Mouse (Mus musculus) lung, postnatal 0 days (tissue): ENCODE data around the gene Arid3a. TPM values are rescaled to one million over a fixed set of nuclear protein-coding genes. Genes with fewer than 3 reads are reported as not detected.

Experiments used
- ATAC-seq: fragments of 200-750 bp; cut with Nextera tagmentation; 2 replicates; pipeline ENCODE4 v1.8.0; 2017; ENCODE audit warnings: moderate library complexity
- DNase-seq: peaks from one replicate; pipeline ENCODE4 v3.0.0-alpha.2; 2016; ENCODE audit warnings: low spot score
- H3K27ac ChIP-seq: fragments of 300-500 bp; sonication (generic); 2 replicates; pipeline ENCODE4 v1.5.1; 2014; ENCODE audit warnings: antibody characterized with exemption, mild to moderate bottlenecking, low read length, mixed read lengths
- H3K27me3 ChIP-seq: fragments of 300-500 bp; sonication (generic); replicated peaks from 2 replicates; pipeline ENCODE4 v1.6.1; 2014; ENCODE audit warnings: low read length, mixed read lengths; ENCODE audit not compliant: insufficient read depth
- H3K36me3 ChIP-seq: fragments of 300-500 bp; sonication (generic); 2 replicates; pipeline ENCODE4 v1.6.1; 2014; ENCODE audit warnings: low read length, mixed read lengths; ENCODE audit not compliant: insufficient read depth
- H3K4me1 ChIP-seq: fragments of 300-500 bp; sonication (generic); 2 replicates; pipeline ENCODE4 v1.6.1; 2014; ENCODE audit warnings: antibody characterized with exemption, low read depth, low read length, mixed read lengths; ENCODE audit not compliant: insufficient read depth
- H3K4me2 ChIP-seq: fragments of 300-500 bp; sonication (generic); replicated peaks from 2 replicates; pipeline ENCODE4 v1.6.1; 2014; ENCODE audit warnings: low read depth, mild to moderate bottlenecking, low read length, moderate library complexity, mixed read lengths
- H3K4me3 ChIP-seq: fragments of 300-500 bp; sonication (generic); 2 replicates; pipeline ENCODE4 v1.5.1; 2014; ENCODE audit warnings: low read depth, low read length
- H3K9ac ChIP-seq: fragments of 300-500 bp; sonication (generic); replicated peaks from 2 replicates; pipeline ENCODE4 v1.6.1; 2014; ENCODE audit warnings: low read depth, mild to moderate bottlenecking
- H3K9me3 ChIP-seq: fragments of 300-500 bp; sonication (generic); 2 replicates; pipeline ENCODE4 v1.6.1; 2016; ENCODE audit warnings: low read length, mixed read lengths
- CTCF ChIP-seq: IDR thresholded peaks from 2 replicates; pipeline ENCODE4 v1.5.1; 2016; ENCODE audit warnings: antibody characterized with exemption, mild to moderate bottlenecking
- EP300 ChIP-seq: IDR thresholded peaks from 2 replicates; pipeline ENCODE4 v1.6.1; 2016; ENCODE audit warnings: antibody characterized with exemption, mild to moderate bottlenecking, control low read depth
- WGBS: fragments of 180-500 bp; shearing (Covaris S2); extraction: QIAGEN DNeasy Blood & Tissue Kit; methylation state at CpG from one replicate; pipeline ENCODE4 v1.1.7; 2014; 5-methylcytosine and 5-hydroxymethylcytosine counted together
- polyA plus RNA-seq: library from polyadenylated mRNA; unstranded; fragments of >200 nt; fragmentation: Nextera tagmentation; extraction: Ambion mirVana; gene quantifications from 2 replicates; pipeline ENCODE4 v1.2.1, GENCODE M21; 2015

The Arid3a gene
- 4.8 and 7.1 TPM in 2 replicates for polyA plus RNA-seq

DNA sequence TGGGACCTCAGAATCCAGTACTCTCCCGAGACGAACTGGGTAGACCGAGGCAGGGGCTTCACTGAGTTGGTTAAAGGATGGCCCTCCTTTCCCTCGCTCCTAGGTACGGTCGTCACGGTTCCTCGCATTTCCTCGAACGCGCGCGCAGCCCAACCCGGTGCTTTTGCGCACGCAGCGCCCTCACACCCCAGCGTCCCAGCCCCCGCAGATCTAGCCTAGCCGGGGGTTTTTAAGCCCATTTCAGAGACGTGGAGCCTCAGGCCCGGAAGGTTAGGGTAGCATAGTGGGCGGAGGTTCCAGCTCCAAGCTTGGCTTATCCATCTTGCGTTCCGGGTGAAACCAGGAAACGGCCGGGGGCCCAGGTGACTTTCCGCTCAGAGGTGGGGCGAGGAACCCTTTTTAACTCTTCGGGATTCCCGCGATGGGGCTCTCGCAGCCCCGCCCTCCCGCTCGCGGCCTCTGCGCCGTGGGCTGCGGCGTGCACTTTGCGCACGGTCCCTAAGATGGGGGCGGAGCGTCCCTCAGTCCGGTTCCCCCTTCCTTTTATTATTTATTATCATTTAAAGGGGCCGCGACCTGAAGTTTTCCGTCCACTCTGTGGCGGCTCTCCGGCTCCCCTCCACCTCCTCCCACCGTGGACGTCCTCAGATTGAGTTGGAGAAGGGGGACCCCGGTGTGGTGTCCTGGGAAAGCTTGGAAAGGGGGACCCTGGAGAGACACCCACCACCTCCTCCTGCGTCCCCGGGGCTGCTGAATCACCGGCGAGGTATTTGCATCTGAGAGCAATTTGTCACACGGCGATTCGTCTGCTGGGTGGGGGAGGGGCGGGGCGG lies at the start of gene Arid3a:
Arid3a (plus strand) TSS at position 553 of the 833 bp plus-strand sequence.
- DNase-seq (peak; percentile 97), ATAC-seq (peak; percentile 81)
- peak within 1 kb of the TSS; percentile 95 for H3K27ac ChIP-seq
- WGBS, result under 1% methylated on average over 61 of the region's 63 CpGs
- H3K9ac ChIP-seq, result peak within 1 kb of the TSS; percentile 83
- peak within 1 kb of the TSS; percentile 90 for H3K4me2 ChIP-seq
- peaks cover 18% of the 10 kb centered on the region for H3K4me1 ChIP-seq
- no peaks in the 10 kb centered on the region for H3K9me3 ChIP-seq
- H3K27me3 ChIP-seq, result peaks cover 10% of the 10 kb centered on the region; the same call in 1 of the 2 replicates
- peaks cover 12% of the 10 kb centered on the region; the same call in 1 of the 2 replicates for H3K36me3 ChIP-seq
- peak within 1 kb of the TSS; percentile 78 for H3K4me3 ChIP-seq
- TF ChIP-seq EP300 (0 out of 2 replicates have a peak, but pooled peaks have one; percentile 34), CTCF (no peak)

DNA sequence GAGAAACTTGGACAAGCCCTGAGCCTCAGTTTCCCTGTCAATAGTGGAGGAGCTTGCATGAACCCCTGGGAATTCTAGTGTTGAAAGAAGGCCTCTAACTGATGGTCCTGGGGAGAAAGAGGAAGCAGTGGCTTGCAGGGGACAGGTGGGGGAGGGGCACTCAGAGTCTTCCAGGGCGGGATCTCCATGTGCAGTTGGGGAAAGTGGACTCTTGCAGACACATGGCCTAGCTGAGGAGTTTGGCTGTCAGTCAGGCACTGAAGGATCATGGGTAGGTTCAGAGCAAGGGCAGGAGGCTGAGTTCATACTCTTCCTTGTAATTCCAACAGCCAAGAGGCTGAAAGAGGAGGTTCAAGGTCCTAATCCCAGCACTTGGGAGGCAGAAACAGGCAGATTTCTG lies 49.7 kb upstream of the Arid3a start:
- ATAC-seq (no peak), DNase-seq (peak; percentile 35)
- Histone ChIP-seq H3K4me3 (no peak overlapping the region), H3K27me3 (no peaks in the 10 kb centered on the region), H3K27ac (no peak overlapping the region), H3K9me3 (no peaks in the 10 kb centered on the region), H3K9ac (no peak overlapping the region), H3K4me2 (no peak overlapping the region), H3K4me1 (0 out of 2 replicates have a peak, but pooled peaks cover 3% of the 10 kb centered on the region), H3K36me3 (no peaks in the 10 kb centered on the region)
- TF ChIP-seq EP300 (no peak), CTCF (no peak)
- WGBS, result 46% methylated on average over 1 of the region's 1 CpGs

DNA sequence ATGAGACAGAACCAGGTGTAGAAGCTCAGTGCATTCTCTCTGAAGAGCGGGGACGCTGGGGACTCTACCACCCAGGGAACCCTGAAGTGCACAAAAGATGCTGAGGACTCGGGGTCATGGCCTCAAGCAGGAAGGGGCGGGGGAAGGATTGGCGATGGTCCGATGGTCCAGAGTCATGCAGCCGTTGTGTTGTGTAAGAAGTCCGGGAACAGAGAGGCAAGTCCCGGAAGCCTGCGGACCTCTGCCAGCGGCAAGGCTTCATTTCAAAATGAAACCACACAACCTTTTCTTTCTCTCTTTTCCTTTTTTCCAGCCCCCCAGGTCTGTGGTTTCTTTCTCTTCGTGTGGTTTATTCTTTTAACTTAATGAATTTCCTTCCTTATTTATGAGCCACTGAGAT lies 49.1 kb upstream of the Arid3a start:
- H3K36me3 ChIP-seq, result no peaks in the 10 kb centered on the region
- no peak overlapping the region for H3K9ac ChIP-seq
- DNase-seq (peak; percentile 77), ATAC-seq (peak; percentile 52)
- TF ChIP-seq CTCF, result no peak
- peak; percentile 21; the same call in 1 of the 2 replicates for TF ChIP-seq EP300
- 0 out of 2 replicates have a peak, but pooled peaks cover 3% of the 10 kb centered on the region for H3K4me1 ChIP-seq
- no peak overlapping the region for H3K4me3 ChIP-seq
- no peaks in the 10 kb centered on the region for H3K9me3 ChIP-seq
- no peaks in the 10 kb centered on the region for H3K27me3 ChIP-seq
- no peak overlapping the region; the same call in 1 of the 2 replicates for H3K4me2 ChIP-seq
- WGBS, result 34% methylated on average over 12 of the region's 12 CpGs
- H3K27ac ChIP-seq, result peak overlapping the region; percentile 43; the same call in 1 of the 2 replicates

DNA sequence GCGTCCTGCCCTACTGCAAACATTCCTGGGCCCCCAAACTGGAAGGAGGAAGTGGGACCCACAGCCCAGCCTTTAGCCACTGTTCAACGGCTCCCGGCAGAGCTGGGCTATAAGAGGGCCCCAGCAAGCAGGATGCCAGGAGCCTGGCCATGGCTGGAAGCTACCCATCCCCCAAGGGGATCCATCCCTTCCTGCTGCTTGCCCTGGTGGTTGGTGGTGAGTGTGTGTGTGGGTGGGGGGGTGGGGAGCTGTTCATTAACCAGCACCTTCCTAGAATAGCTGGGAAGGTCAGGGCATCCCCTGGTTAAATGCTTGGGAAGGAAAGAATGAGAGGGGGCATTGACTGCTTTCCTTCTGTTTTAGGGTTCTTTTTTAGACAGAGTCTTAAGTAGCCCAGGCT lies 47.3 kb upstream of the Arid3a start:
- H3K4me1 ChIP-seq, result 0 out of 2 replicates have a peak, but pooled peaks cover 3% of the 10 kb centered on the region
- no peaks in the 10 kb centered on the region for H3K9me3 ChIP-seq
- no peak for DNase-seq
- no peak overlapping the region for H3K4me2 ChIP-seq
- H3K4me3 ChIP-seq, result no peak overlapping the region
- no peak for TF ChIP-seq EP300
- no peak for TF ChIP-seq CTCF
- no peaks in the 10 kb centered on the region for H3K27me3 ChIP-seq
- H3K9ac ChIP-seq, result no peak overlapping the region
- ATAC-seq, result no peak
- no peak overlapping the region for H3K27ac ChIP-seq
- 31% methylated on average over 3 of the region's 3 CpGs for WGBS
- H3K36me3 ChIP-seq, result no peaks in the 10 kb centered on the region

DNA sequence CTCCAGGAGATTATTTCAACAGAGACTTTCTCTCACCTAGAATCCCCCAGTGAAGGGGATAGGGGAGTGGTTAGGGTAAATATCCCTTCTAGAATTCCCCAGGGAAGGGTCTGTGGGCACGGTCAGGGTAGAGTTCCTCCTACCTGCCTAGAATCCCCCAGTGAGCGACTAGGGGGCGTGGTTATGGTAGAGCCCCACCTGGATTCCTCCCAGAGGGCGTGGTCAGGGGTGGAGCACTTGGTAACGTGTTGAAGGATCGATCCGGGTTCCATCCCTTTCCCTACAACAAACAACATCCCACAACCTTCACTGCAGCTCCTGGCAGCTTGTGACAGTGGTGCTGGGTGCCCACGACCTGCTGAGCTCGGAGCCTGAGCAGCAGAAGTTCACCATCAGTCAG lies 46.1 kb upstream of the Arid3a start:
- WGBS, result 22% methylated on average over 9 of the region's 9 CpGs
- Histone ChIP-seq H3K9ac (no peak overlapping the region), H3K4me2 (no peak overlapping the region), H3K4me3 (no peak overlapping the region), H3K9me3 (no peaks in the 10 kb centered on the region), H3K4me1 (0 out of 2 replicates have a peak, but pooled peaks cover 4% of the 10 kb centered on the region), H3K27ac (no peak overlapping the region), H3K36me3 (no peaks in the 10 kb centered on the region), H3K27me3 (no peaks in the 10 kb centered on the region)
- TF ChIP-seq EP300, result no peak
- TF ChIP-seq CTCF, result no peak
- DNase-seq, result no peak
- no peak for ATAC-seq

DNA sequence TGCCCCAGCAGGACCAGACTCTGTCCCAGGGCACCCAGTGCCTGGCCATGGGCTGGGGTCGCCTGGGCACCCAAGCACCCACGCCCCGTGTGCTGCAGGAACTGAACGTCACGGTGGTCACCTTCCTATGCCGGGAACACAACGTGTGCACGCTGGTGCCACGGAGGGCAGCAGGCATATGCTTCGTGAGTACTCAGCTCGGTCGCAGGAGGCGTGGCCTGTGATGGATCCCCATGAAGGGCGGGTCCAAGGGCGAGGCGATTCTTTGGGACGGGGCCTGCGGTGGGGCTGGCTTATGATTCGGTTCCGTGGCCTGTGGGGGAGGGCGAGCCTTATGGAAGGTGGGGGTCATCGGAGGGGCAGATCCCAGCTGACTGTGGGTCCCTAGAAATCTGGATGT lies 44.9 kb upstream of the Arid3a start:
- DNase-seq, result peak; percentile 41
- ATAC-seq, result peak; percentile 13; the same call in 1 of the 2 replicates
- Histone ChIP-seq H3K36me3 (no peaks in the 10 kb centered on the region), H3K9ac (no peak overlapping the region), H3K4me1 (0 out of 2 replicates have a peak, but pooled peaks cover 4% of the 10 kb centered on the region), H3K27me3 (no peaks in the 10 kb centered on the region), H3K4me3 (no peak overlapping the region), H3K9me3 (no peaks in the 10 kb centered on the region), H3K4me2 (peak overlapping the region; percentile 33), H3K27ac (no peak overlapping the region)
- 6% methylated on average over 22 of the region's 22 CpGs for WGBS
- no peak for TF ChIP-seq EP300
- TF ChIP-seq CTCF, result no peak
